Mouse (Mus musculus): Measurements from ENCODE around the gene Tpm3.

Gene Tpm3

DNA sequence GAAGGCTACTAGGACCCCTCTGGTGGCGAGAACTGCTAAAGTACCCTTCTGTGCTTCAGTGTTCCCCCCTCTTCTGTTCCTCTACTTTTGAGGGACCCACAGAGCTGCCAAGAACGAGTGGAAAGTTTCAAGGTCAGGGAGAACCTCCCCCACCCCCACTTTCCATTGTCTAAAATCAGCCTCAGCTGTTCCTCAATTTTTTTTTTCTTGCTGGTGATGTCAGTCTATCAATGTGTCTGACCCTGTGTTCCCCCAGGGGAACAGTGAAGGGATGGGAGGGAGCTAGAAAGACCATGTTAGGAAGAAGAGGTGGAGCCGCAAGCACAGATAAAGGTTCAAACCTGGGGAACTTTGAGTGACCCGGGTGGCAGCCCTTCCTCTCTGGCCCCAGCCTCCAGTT, at the start of gene Tpm3:
TSS of gene Tpm3 (plus strand) at position 356 of the 400 bp plus-strand sequence.
- no peak for DNase-seq (ENCODE audit: extremely low read depth, low read depth, low spot score)

- no peak for DNase-seq (ENCODE audit: extremely low read depth, low read depth, low spot score)
Observed at GRCm38 (mm10) chr3:90034653-90035052, 37.8 kb upstream of the Tpm3 start.

DNA sequence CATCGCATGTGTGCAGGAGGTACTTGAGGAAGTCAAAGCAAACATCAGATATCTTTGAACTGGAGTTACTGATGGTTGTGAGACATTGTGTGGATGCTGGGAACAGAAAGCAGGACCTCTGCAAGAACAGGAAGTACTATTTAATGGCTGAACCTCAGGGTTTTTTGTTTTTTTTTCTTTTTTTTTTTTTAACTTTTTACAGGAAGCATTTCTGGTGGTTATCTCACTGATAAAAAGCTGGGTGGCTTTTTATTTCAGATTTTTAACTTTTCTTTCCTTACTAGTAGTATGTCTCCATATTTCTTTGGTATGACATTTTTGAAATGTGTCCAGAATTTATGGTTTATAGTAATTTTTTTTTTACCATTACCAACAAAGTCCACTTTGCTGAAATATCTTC, 36.2 kb upstream of the Tpm3 start:
- DNase-seq (ENCODE audit: extremely low read depth, low read depth, low spot score), result no peak

DNA sequence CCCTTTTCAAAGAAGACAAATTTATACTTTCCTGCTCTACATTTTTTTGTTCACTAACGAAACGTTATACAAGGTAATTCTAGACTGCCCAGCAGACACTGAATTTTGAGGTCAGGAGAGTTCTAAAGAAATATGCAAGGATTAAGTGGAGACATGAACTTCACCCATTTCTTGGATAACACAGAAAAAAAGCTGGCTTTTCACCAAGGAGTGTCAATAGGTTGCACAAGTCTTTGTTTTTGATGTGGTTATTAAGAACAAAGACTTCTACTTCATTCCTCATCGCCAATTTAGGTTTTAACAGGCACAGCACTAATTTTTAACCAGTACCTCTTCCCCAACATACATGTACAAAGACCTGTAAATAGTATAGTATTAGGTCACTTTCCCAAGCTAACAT, 22.8 kb upstream of the Tpm3 start:
- no peak for DNase-seq (ENCODE audit: extremely low read depth, low read depth, low spot score)

- no peak for DNase-seq (ENCODE audit: extremely low read depth, low read depth, low spot score)
Observed at GRCm38 (mm10) chr3:90051441-90052350, 20.8 kb upstream of the Tpm3 start, which contains the start of gene 4933434E20Rik. Gene 4933434E20Rik (plus strand): TSS chr3:90051636.

- DNase-seq (ENCODE audit: extremely low read depth, low read depth, low spot score), result peak; percentile 87
Observed at GRCm38 (mm10) chr3:90052351-90053241, 19.9 kb upstream of the Tpm3 start, which contains the start of gene Ubap2l. Gene Ubap2l (minus strand): TSS chr3:90052628.

GRCm38 (mm10) chr3:90061549-90061948, 10.9 kb upstream of the Tpm3 start:
- DNase-seq (ENCODE audit: extremely low read depth, low read depth, low spot score), result no peak

- DNase-seq (ENCODE audit: extremely low read depth, low read depth, low spot score), result no peak
Observed at GRCm38 (mm10) chr3:90062539-90062938, 9.9 kb upstream of the Tpm3 start.

- no peak for DNase-seq (ENCODE audit: extremely low read depth, low read depth, low spot score)
Observed at GRCm38 (mm10) chr3:90064383-90064782, 8.1 kb upstream of the Tpm3 start.

- DNase-seq (ENCODE audit: extremely low read depth, low read depth, low spot score), result no peak
Observed at GRCm38 (mm10) chr3:90065553-90065952, 6.9 kb upstream of the Tpm3 start.

- DNase-seq (ENCODE audit: extremely low read depth, low read depth, low spot score), result no peak
Observed at GRCm38 (mm10) chr3:90067851-90068250, 4.6 kb upstream of the Tpm3 start.

DNA sequence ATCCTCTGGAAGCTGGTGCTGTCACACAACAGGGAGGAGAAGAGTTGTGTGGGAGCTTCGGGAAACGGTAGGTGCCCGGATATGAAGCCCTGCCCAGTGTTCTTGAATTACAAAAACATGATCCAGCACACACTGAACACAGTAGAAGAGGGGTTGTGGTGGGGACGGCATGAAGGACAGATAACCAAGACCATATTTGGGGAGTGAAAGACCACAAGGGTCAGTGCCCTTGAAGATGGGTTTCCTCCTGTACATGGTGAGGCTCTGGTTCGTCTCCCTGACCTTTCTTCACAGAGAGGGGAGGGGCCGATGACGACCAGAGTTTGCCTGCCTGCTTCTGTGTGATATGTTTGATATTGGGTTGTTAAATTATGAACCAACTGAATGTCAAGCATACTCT, 2.8 kb upstream of the Tpm3 start:
- no peak for DNase-seq (ENCODE audit: extremely low read depth, low read depth, low spot score)

- DNase-seq (ENCODE audit: extremely low read depth, low read depth, low spot score), result no peak
Observed at GRCm38 (mm10) chr3:90076921-90077716, 4.7 kb downstream of the Tpm3 start.

- DNase-seq (ENCODE audit: extremely low read depth, low read depth, low spot score), result no peak
Observed at GRCm38 (mm10) chr3:90078224-90078623, 5.8 kb downstream of the Tpm3 start.

DNA sequence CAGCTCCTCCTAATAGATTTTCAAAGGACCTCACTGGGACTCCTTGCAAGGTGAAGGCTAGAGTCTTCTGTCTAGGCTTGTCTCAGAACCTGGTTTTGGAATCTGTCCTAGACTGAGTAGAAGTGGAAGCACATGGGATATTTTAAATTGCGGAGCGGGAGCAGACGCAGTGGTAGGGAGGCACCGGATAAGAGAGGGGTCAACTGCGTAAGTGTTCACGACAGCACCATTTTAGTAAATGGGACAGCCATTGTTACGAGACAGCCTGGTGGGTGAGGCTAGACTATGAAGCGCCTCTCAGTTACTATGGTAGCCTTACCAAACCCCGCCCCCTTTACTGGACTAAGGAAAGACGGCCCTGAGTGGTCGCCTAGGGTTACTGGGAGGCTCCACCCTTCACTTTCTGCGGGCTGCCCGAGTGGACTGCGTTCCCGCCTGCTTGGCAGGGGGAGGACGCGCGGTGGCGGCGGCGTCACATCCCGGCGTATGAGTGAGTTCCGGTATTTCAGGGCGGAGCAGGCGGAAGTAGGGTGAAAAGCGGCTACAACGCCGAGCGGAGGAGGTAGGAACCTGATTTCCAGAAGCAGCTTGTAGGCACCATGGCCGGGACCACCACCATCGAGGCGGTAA, 6.8 kb downstream of the Tpm3 start:
- peak; percentile 47 for DNase-seq (ENCODE audit: extremely low read depth, low read depth, low spot score)

DNA sequence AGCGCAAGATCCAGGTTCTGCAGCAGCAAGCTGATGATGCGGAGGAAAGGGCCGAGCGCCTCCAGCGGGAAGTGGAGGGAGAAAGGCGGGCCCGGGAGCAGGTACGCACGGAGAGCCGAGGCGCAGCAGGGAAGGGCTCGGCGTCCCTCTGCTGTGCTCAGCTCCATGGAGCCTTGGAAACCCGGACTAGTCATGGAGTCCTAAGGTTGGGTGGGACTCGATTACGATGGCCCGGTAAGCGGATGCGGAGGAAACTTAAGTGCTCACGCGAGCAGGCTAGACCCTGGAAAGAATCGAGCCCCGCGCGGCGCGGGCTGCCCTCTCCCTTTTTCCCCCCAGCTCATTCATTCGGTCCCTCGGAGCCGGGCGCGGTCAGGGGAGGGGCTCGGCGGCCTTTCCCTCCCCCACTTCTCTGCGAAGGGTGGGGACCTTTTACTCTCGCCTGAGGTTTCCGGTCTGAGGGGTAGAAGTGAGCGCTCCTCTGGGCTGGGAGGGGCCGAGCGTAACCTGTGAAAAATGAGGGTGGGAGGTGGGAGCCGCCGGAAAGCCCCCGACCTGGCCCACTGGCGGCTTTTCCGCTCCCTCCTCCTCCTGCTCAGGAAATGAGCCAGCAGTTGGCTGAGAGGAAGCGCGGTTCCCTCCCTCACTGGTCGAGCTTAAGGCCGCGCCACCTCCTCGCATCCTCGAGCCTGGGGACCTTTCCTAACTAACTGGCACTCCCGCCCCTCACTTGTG, 7.5 kb downstream of the Tpm3 start:
- DNase-seq (ENCODE audit: extremely low read depth, low read depth, low spot score), result no peak

GRCm38 (mm10) chr3:90080498-90080863, 8.0 kb downstream of the Tpm3 start:
- no peak for DNase-seq (ENCODE audit: extremely low read depth, low read depth, low spot score)

DNA sequence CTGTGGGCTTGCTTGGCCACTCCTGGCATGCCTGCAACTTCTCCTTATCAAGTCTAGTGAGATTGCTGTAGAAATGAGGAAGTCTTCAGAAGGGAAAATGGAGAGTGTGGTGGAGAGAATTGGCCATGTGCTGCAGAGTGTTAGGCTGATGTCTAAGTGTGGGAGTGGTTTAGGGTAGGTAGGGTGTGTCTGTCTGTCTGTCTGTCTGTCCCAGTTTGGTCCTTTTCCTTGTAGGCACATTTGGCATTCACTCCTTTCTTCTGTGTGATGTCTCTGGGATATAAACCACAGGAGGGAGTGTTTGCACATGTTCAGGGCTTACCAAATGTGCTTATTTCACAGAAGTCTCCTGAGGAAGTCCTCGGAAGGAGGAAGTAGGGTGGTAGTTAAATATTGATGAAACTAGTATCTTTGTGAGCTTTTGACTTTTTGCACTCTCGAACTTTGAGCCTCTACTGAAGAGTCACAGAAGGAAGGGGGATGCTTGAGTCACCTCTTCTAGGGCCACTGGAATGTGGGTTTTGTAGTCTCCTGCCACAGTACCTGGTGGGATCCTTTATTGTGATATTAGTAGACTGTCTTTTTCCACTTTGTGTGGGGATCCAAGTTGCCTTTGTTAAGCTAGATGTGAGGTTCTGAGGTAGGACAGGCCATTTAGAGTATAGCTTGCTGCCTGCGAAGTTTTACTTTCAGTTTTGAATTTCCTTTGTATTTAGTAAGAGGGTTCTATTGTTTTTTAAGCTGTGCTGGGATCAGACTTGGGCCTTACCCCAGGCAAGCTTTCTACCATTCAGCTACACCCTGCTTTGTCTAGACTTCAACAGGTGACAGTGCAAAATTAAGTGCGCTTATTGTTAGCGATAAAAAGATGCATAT, 9.2 kb downstream of the Tpm3 start:
- DNase-seq (ENCODE audit: extremely low read depth, low read depth, low spot score), result no peak

GRCm38 (mm10) chr3:90083034-90083433, 10.6 kb downstream of the Tpm3 start:
- DNase-seq (ENCODE audit: extremely low read depth, low read depth, low spot score), result no peak

Measured in fat pad, adult 2 months (tissue).